Mouse (Mus musculus): ENCODE measurements around the gene Col27a1. TPM values are rescaled to one million over a fixed set of nuclear protein-coding genes. Genes with fewer than 3 reads are reported as not detected.

The Col27a1 gene
- polyA plus RNA-seq, 1 experiment from 2014 or later = 2.4 TPM

DNA sequence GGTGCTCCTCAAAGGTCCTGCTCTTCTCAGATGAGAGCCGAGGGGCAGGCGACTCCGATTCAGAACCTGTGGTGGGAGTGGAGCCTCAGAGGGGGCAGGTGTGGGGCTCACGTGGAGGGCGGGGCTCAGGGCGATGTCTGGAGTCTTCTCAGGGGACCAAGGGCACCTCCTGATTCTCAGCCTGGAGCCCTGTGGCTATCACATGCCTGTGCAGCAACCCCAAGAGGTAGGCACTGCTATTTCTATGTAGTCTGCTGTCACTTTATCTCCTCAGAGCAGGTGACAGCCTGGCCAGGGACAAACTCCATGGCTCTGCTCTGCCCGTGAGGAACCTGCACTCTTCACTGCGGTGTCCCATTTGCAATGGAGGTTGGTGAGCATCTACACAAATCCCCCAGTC lies 159.6 kb downstream of the Col27a1 start:
- DNase-seq (ENCODE audit: low spot score) = no peak
- H3K27me3 ChIP-seq (ENCODE audit: insufficient read depth, poor library complexity, severe bottlenecking) = no peaks in the 10 kb centered on the region
- 93% methylated on average over 8 of the region's 8 CpGs for WGBS
- peaks cover 15% of the 10 kb centered on the region for H3K4me1 ChIP-seq (replicated peaks)
- H3K9me3 ChIP-seq = no peaks in the 10 kb centered on the region
- no peak overlapping the region for H3K4me3 ChIP-seq
- H3K36me3 ChIP-seq = peaks cover 94% of the 10 kb centered on the region
- no peak overlapping the region for H3K27ac ChIP-seq

GRCm38 (mm10) chr4:63374331-63374730 lies 160.5 kb downstream of the Col27a1 start:
- H3K36me3 ChIP-seq = peaks cover 95% of the 10 kb centered on the region
- peaks cover 15% of the 10 kb centered on the region for H3K4me1 ChIP-seq (replicated peaks)
- 90% methylated on average over 12 of the region's 12 CpGs for WGBS

DNA sequence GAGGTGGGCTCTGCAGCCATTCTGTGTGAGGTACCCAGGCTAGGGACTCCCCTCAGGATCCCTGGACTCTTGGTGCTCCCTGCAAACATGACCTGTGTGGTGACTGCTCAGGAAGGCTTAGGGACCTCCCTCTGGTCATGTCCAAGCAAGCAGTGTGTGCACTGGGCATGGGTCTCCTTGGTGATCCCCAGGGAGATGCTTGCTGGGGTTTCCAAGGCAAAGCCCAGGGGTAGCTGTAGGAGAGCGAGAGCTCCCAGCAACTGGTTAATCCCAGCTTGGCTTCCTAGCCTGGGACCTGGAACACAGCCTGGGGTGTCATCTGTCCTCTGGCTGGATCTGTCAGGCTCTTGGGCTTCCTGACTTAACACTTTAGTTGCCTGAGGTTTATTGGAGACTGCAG lies 161.6 kb downstream of the Col27a1 start:
- DNase-seq (ENCODE audit: low spot score) = no peak
- Histone ChIP-seq H3K4me3 (no peak overlapping the region), H3K4me1 (replicated peaks) (peaks cover 11% of the 10 kb centered on the region), H3K9me3 (no peaks in the 10 kb centered on the region), H3K27me3 (ENCODE audit: insufficient read depth, poor library complexity, severe bottlenecking) (no peaks in the 10 kb centered on the region), H3K36me3 (peaks cover 98% of the 10 kb centered on the region), H3K27ac (no peak overlapping the region)
- 92% methylated on average over 1 of the region's 1 CpGs for WGBS

More at GRCm38 (mm10) chr4:63374331-63374730, 160.5 kb downstream of the Col27a1 start:
- Histone ChIP-seq H3K9me3 (no peaks in the 10 kb centered on the region), H3K4me3 (no peak overlapping the region), H3K27me3 (ENCODE audit: insufficient read depth, poor library complexity, severe bottlenecking) (no peaks in the 10 kb centered on the region), H3K27ac (no peak overlapping the region)
- no peak for DNase-seq (ENCODE audit: low spot score)

DNA sequence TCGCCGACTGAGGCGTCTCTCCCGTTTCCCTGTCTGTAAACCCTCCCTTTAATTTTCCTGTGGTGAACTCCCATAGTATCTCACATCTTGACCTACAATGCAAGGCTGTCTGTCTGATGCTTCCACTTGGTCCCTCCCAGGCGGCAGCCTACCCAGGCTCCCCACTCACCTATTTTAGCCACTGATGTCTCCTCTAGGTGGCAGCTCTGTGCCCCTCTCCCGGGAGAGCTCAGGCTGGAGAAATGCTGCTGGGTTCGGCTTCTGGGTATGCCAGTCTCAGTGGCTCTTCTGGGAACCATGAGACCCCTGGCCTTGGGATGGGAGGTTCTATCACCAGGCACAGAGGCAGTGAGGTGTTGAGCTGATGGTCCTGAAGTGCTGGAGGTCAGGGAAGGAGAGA lies 163.7 kb downstream of the Col27a1 start:
- no peaks in the 10 kb centered on the region for H3K9me3 ChIP-seq
- no peaks in the 10 kb centered on the region for H3K27me3 ChIP-seq (ENCODE audit: insufficient read depth, poor library complexity, severe bottlenecking)
- no peaks in the 10 kb centered on the region for H3K4me1 ChIP-seq (replicated peaks)
- WGBS = 70% methylated on average over 7 of the region's 7 CpGs
- H3K27ac ChIP-seq = no peak overlapping the region
- peaks cover 100% of the 10 kb centered on the region for H3K36me3 ChIP-seq
- DNase-seq (ENCODE audit: low spot score) = no peak
- H3K4me3 ChIP-seq = no peak overlapping the region

- no peaks in the 10 kb centered on the region for H3K4me1 ChIP-seq (replicated peaks)
- no peaks in the 10 kb centered on the region for H3K27me3 ChIP-seq (ENCODE audit: insufficient read depth, poor library complexity, severe bottlenecking)
- no peak overlapping the region for H3K27ac ChIP-seq
- H3K36me3 ChIP-seq = peaks cover 82% of the 10 kb centered on the region
- DNase-seq (ENCODE audit: low spot score) = no peak
- H3K4me3 ChIP-seq = no peak overlapping the region
- no peaks in the 10 kb centered on the region for H3K9me3 ChIP-seq
- 92% methylated on average over 4 of the region's 4 CpGs for WGBS
These were observed 169.0 kb downstream of the Col27a1 start for GRCm38 (mm10) chr4:63382676-63383369.

DNA sequence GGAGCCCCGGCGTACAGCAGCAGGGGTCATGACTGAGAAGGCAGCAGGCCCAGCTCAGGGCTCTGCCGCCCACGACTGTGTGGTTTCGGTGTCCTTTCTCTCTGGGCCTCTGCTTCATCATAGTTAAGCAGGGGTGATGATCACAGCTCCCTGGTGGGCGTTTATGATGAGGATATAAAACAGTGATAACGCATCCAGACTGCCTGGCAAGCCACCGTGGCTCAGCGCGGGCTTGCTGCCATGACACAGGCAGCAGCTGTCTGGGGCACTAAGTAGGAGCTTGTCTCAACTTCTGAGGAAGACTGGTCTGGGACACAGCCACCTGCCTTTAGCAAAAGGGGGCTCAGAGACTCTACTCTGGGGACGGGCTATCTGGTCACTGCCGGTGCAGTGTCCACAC lies 169.7 kb downstream of the Col27a1 start:
- WGBS = 93% methylated on average over 12 of the region's 12 CpGs
- peaks cover 6% of the 10 kb centered on the region for H3K4me1 ChIP-seq (replicated peaks)

GRCm38 (mm10) chr4:63384262-63384661 lies 170.5 kb downstream of the Col27a1 start:
- H3K27me3 ChIP-seq (ENCODE audit: insufficient read depth, poor library complexity, severe bottlenecking) = no peaks in the 10 kb centered on the region
- H3K36me3 ChIP-seq = peaks cover 67% of the 10 kb centered on the region
- H3K4me3 ChIP-seq = no peak overlapping the region
- peaks cover 14% of the 10 kb centered on the region for H3K4me1 ChIP-seq (replicated peaks)
- H3K27ac ChIP-seq = no peak overlapping the region
- WGBS = 86% methylated on average over 4 of the region's 4 CpGs
- DNase-seq (ENCODE audit: low spot score) = no peak
- no peaks in the 10 kb centered on the region for H3K9me3 ChIP-seq

More for the DNA sequence above, 169.7 kb downstream of the Col27a1 start:
- H3K27ac ChIP-seq = no peak overlapping the region
- DNase-seq (ENCODE audit: low spot score) = no peak
- H3K27me3 ChIP-seq (ENCODE audit: insufficient read depth, poor library complexity, severe bottlenecking) = no peaks in the 10 kb centered on the region
- peaks cover 75% of the 10 kb centered on the region for H3K36me3 ChIP-seq
- no peak overlapping the region for H3K4me3 ChIP-seq
- H3K9me3 ChIP-seq = no peaks in the 10 kb centered on the region

MicroRNAs encoded within 50 kb of the gene (microRNA counts, 519-probe panel; counts per million panel counts)
- microRNA mmu-miR-455 = 1,255 counts per million, percentile 77 among the panel's probes with 10 or more counts

Other genes starting within 250 kb of the Col27a1 start
- 26.5 and 32.7 TPM in 2 replicates for gene Zfp618, start 248.4 kb upstream of the Col27a1 start, polyA plus RNA-seq (2016; fragmentation: Nextera tagmentation; extraction: Ambion mirVana)
- not detected in 2 replicates for gene Ambp, start 59.2 kb upstream of the Col27a1 start, polyA plus RNA-seq (2016; fragmentation: Nextera tagmentation; extraction: Ambion mirVana)
- 0.04 TPM in 1 of 2 replicates, not detected in the other for gene Kif12, start 41.9 kb upstream of the Col27a1 start, polyA plus RNA-seq (2016; fragmentation: Nextera tagmentation; extraction: Ambion mirVana)
- not detected in 2 replicates for gene Orm1, start 130.6 kb downstream of the Col27a1 start, polyA plus RNA-seq (2016; fragmentation: Nextera tagmentation; extraction: Ambion mirVana)
- gene Orm3, start 142.2 kb downstream of the Col27a1 start, polyA plus RNA-seq (2016; fragmentation: Nextera tagmentation; extraction: Ambion mirVana) = not detected in 2 replicates
- not detected in 2 replicates for gene Orm2, start 148.4 kb downstream of the Col27a1 start, polyA plus RNA-seq (2016; fragmentation: Nextera tagmentation; extraction: Ambion mirVana)
- gene Akna, start 189.3 kb downstream of the Col27a1 start, polyA plus RNA-seq (2016; fragmentation: Nextera tagmentation; extraction: Ambion mirVana) = 10.8 and 13.0 TPM in 2 replicates